Mouse (Mus musculus) erythroblast, adult 5-6 weeks (primary cell): ENCODE results near the gene Slc45a3. TPM values are rescaled to one million over a fixed set of nuclear protein-coding genes. Genes with fewer than 3 reads are reported as not detected.

Experiments used
- ATAC-seq: replicated peaks from 2 replicates; pipeline ENCODE4 v1.8.0; 2016; ENCODE audit warnings: moderate number of reproducible peaks, mild to moderate bottlenecking, moderate TSS enrichment, inconsistent platforms; ENCODE audit not compliant: poor library complexity, low FRiP score, severe bottlenecking
- total RNA-seq, 2 experiments: library from RNA; stranded (forward) in 1 of 2; stranded (reverse) in 1 of 2; fragments of 150-400 nt in 1 of 2; fragments of 200-764, 138-1000 nt in 1 of 2; gene quantifications; 2 replicates each; pipeline versions ENCODE4 v1.2.3 to v1.2.4; 2015 to 2017; ENCODE audit warnings: low replicate concordance in 2 of 2

Slc45a3 gene
- total RNA-seq, 2 experiments from 2014 or later: 1.3 TPM; not detected in 1

- ATAC-seq: no peak
These were observed 49.0 kb downstream of the Slc45a3 start for GRCm38 (mm10) chr1:132011785-132012184.

GRCm38 (mm10) chr1:132012861-132013260, 50.1 kb downstream of the Slc45a3 start:
- no peak for ATAC-seq

- peak; percentile 56; the same call in 1 of the 2 replicates for ATAC-seq
These were observed 52.0 kb downstream of the Slc45a3 start for GRCm38 (mm10) chr1:132014800-132015199.

- no peak for ATAC-seq
These were observed 53.9 kb downstream of the Slc45a3 start for GRCm38 (mm10) chr1:132016691-132017090.

GRCm38 (mm10) chr1:132019876-132020275, 57.1 kb downstream of the Slc45a3 start:
- no peak for ATAC-seq

- ATAC-seq: no peak
These were observed 59.3 kb downstream of the Slc45a3 start for GRCm38 (mm10) chr1:132022107-132022506.

GRCm38 (mm10) chr1:132026925-132027646, 64.3 kb downstream of the Slc45a3 start:
- peak; percentile 94 for ATAC-seq

GRCm38 (mm10) chr1:132027978-132028377, 65.2 kb downstream of the Slc45a3 start:
- no peak for ATAC-seq

- no peak for ATAC-seq
These were observed 65.6 kb downstream of the Slc45a3 start for GRCm38 (mm10) chr1:132028413-132028812.

GRCm38 (mm10) chr1:132030574-132030973, 67.8 kb downstream of the Slc45a3 start:
- ATAC-seq: no peak

GRCm38 (mm10) chr1:132032172-132032571, 69.4 kb downstream of the Slc45a3 start:
- ATAC-seq: no peak

Other genes with a start within 250 kb of the Slc45a3 start
- gene Slc26a9, start 218.9 kb upstream of the Slc45a3 start, total RNA-seq (2015; ENCODE audit: low replicate concordance): not detected in 2 replicates
- not detected in 2 replicates for gene Slc26a9, start 218.9 kb upstream of the Slc45a3 start, total RNA-seq (2017; ENCODE audit: low replicate concordance)
- not detected in 2 replicates for gene Pm20d1, start 165.6 kb upstream of the Slc45a3 start, total RNA-seq (2015; ENCODE audit: low replicate concordance)
- gene Pm20d1, start 165.6 kb upstream of the Slc45a3 start, total RNA-seq (2017; ENCODE audit: low replicate concordance): not detected in 2 replicates
- gene Slc41a1, start 135.5 kb upstream of the Slc45a3 start, total RNA-seq (2015; ENCODE audit: low replicate concordance): 0.96 and 1.3 TPM in 2 replicates
- 0.56 TPM in 1 of 2 replicates, not detected in the other for gene Slc41a1, start 135.5 kb upstream of the Slc45a3 start, total RNA-seq (2017; ENCODE audit: low replicate concordance)
- 9.0 and 11.3 TPM in 2 replicates for gene Rab29, start 95.7 kb upstream of the Slc45a3 start, total RNA-seq (2015; ENCODE audit: low replicate concordance)
- 5.2 and 14.2 TPM in 2 replicates for gene Rab29, start 95.7 kb upstream of the Slc45a3 start, total RNA-seq (2017; ENCODE audit: low replicate concordance)
- 35.0 and 47.6 TPM in 2 replicates for gene Nucks1, start 52.4 kb upstream of the Slc45a3 start, total RNA-seq (2015; ENCODE audit: low replicate concordance)
- 77.1 and 83.3 TPM in 2 replicates for gene Nucks1, start 52.4 kb upstream of the Slc45a3 start, total RNA-seq (2017; ENCODE audit: low replicate concordance)
- gene Elk4, start 44.6 kb downstream of the Slc45a3 start, total RNA-seq (2015; ENCODE audit: low replicate concordance): 96.8 and 101 TPM in 2 replicates
- 75.8 and 94.4 TPM in 2 replicates for gene Elk4, start 44.6 kb downstream of the Slc45a3 start, total RNA-seq (2017; ENCODE audit: low replicate concordance)
- gene Mfsd4a, start 105.1 kb downstream of the Slc45a3 start, total RNA-seq (2015; ENCODE audit: low replicate concordance): not detected in 2 replicates
- gene Mfsd4a, start 105.1 kb downstream of the Slc45a3 start, total RNA-seq (2017; ENCODE audit: low replicate concordance): 0.68 and 2.9 TPM in 2 replicates
- gene Cdk18, start 176.7 kb downstream of the Slc45a3 start, total RNA-seq (2015; ENCODE audit: low replicate concordance): not detected in 2 replicates
- 0.28 TPM in 1 of 2 replicates, not detected in the other for gene Cdk18, start 176.7 kb downstream of the Slc45a3 start, total RNA-seq (2017; ENCODE audit: low replicate concordance)
- gene Lemd1, start 228.5 kb downstream of the Slc45a3 start, total RNA-seq (2015; ENCODE audit: low replicate concordance): not detected in 2 replicates
- gene Lemd1, start 228.5 kb downstream of the Slc45a3 start, total RNA-seq (2017; ENCODE audit: low replicate concordance): not detected in 2 replicates
- gene AC124108.1, start 228.5 kb downstream of the Slc45a3 start, total RNA-seq (2015; ENCODE audit: low replicate concordance): not detected in 2 replicates
- not detected in 2 replicates for gene AC124108.1, start 228.5 kb downstream of the Slc45a3 start, total RNA-seq (2017; ENCODE audit: low replicate concordance)